Mouse (Mus musculus) NIH3T3 (cell line): ENCODE data around the gene Hmgcl.
A peak's percentile ranks its signal among the peaks of the same experiment; 100 is the strongest.

ENCODE experiments used
- DNase-seq: peaks from one replicate; pipeline ENCODE4 v3.0.0-alpha.2; 2012; ENCODE audit warnings: low read depth

The Hmgcl gene

GRCm38 (mm10) chr4:135946278-135946658 is at the start of gene Hmgcl:
TSS of gene Hmgcl (plus strand) at chr4:135946448.
- DNase-seq, result peak; percentile 94

GRCm38 (mm10) chr4:135898380-135899049 is 47.7 kb upstream of the Hmgcl start:
- DNase-seq, result no peak

GRCm38 (mm10) chr4:135899050-135899448 is 47.2 kb upstream of the Hmgcl start:
- no peak for DNase-seq

GRCm38 (mm10) chr4:135900008-135900407 is 46.2 kb upstream of the Hmgcl start:
- DNase-seq, result no peak

- no peak for DNase-seq
Observed at GRCm38 (mm10) chr4:135902606-135903242, 43.5 kb upstream of the Hmgcl start.

GRCm38 (mm10) chr4:135904810-135905209 is 41.4 kb upstream of the Hmgcl start:
- DNase-seq, result no peak

- no peak for DNase-seq
Observed at GRCm38 (mm10) chr4:135906633-135907032, 39.6 kb upstream of the Hmgcl start.

GRCm38 (mm10) chr4:135909326-135910066 is 36.8 kb upstream of the Hmgcl start:
- no peak for DNase-seq

GRCm38 (mm10) chr4:135911531-135911930 is 34.7 kb upstream of the Hmgcl start:
- DNase-seq, result no peak

- DNase-seq, result peak; percentile 7
Observed at GRCm38 (mm10) chr4:135912164-135912563, 34.1 kb upstream of the Hmgcl start.

GRCm38 (mm10) chr4:135912835-135913234 is 33.4 kb upstream of the Hmgcl start:
- DNase-seq, result no peak

GRCm38 (mm10) chr4:135913433-135913832 is 32.8 kb upstream of the Hmgcl start:
- DNase-seq, result no peak

GRCm38 (mm10) chr4:135918635-135919279 is 27.5 kb upstream of the Hmgcl start:
- DNase-seq, result no peak

GRCm38 (mm10) chr4:135919280-135919639 is 27.0 kb upstream of the Hmgcl start:
- no peak for DNase-seq

- DNase-seq, result peak; percentile 95
Observed at GRCm38 (mm10) chr4:135920304-135921241, 25.7 kb upstream of the Hmgcl start, which contains the start of gene Fuca1. TSS of gene Fuca1 (plus strand) at chr4:135920735.

GRCm38 (mm10) chr4:135921257-135922120 is 24.8 kb upstream of the Hmgcl start:
- peak; percentile 68 for DNase-seq

GRCm38 (mm10) chr4:135922190-135922589 is 24.1 kb upstream of the Hmgcl start:
- no peak for DNase-seq

GRCm38 (mm10) chr4:135924418-135924817 is 21.8 kb upstream of the Hmgcl start:
- no peak for DNase-seq

- no peak for DNase-seq
Observed at GRCm38 (mm10) chr4:135925341-135925740, 20.9 kb upstream of the Hmgcl start.

- DNase-seq, result no peak
Observed at GRCm38 (mm10) chr4:135926195-135926808, 19.9 kb upstream of the Hmgcl start.
